ENCODE assay signal across 27 mouse cellular contexts in genomic region chr7:73201330-73201729, GRCm38 (mm10).
DNase-seq lines count a peak whose midpoint lies in the region; ATAC-seq lines count a peak whose summit lies in the region.
"Had no signal": no experiment of that assay in that cellular context is flagged by ENCODE, and none has a peak within 500 bp of the region (broad histone marks: within the 10 kb centered on the region; RNA-seq: fewer than 3 reads in every experiment).

No protein-coding gene starts in this region.

- no peak overlapping the region for H3K4me3 ChIP-seq in forebrain, embryonic 13.5 days
- no peak overlapping the region for H3K4me3 ChIP-seq in forebrain, embryonic 11.5 days (ENCODE audit: low read depth, low read length)
- no peak overlapping the region for H3K4me3 ChIP-seq in forebrain, embryonic 16.5 days (replicated peaks; ENCODE audit: low read length)
- H3K4me3 ChIP-seq: embryonic facial prominence, embryonic 12.5 days; hindbrain, embryonic 12.5 days; limb, embryonic 13.5 days; lung, embryonic 15.5 days; midbrain, embryonic 12.5 days had no signal

- no peak for DNase-seq in forebrain, embryonic 11.5 days (ENCODE audit: low spot score)
- DNase-seq in layer of hippocampus, postnatal 14 days (ENCODE audit: low spot score in 2 of 2) = peak; percentile 29 to 56
- no peak for DNase-seq in layer of hippocampus, adult 11-12 months (ENCODE audit: low spot score)
- DNase-seq in brain, adult 2 months (ENCODE audit: low read depth, low spot score) = peak; percentile 42
- DNase-seq in kidney, adult 8-10 months = no peak
- DNase-seq: adrenal gland, adult 8-10 months; cerebellum, adult 11-12 months; cerebellum, adult 9-11 months; embryo, embryonic 11 days; gastrocnemius, postnatal 14 days; heart, adult 18-20 months; heart, postnatal 36 days; kidney, adult 11 months; kidney, postnatal 36 days; right cerebral cortex, adult 18-20 months; thymus, adult 2 months; thymus, postnatal 4 days had no signal

- no peaks in the 10 kb centered on the region for H3K27me3 ChIP-seq in forebrain, embryonic 13.5 days
- no peaks in the 10 kb centered on the region for H3K27me3 ChIP-seq in forebrain, embryonic 11.5 days (ENCODE audit: control insufficient read depth, insufficient read depth, low read length)
- H3K27me3 ChIP-seq in forebrain, embryonic 16.5 days (replicated peaks; ENCODE audit: control insufficient read depth, insufficient read depth, low read length) = no peaks in the 10 kb centered on the region
- H3K27me3 ChIP-seq: embryonic facial prominence, embryonic 12.5 days; hindbrain, embryonic 12.5 days; limb, embryonic 13.5 days; lung, embryonic 15.5 days; midbrain, embryonic 12.5 days had no signal

- H3K4me2 ChIP-seq in forebrain, embryonic 13.5 days = peak overlapping the region; percentile 12; the same call in 1 of the 2 replicates
- H3K4me2 ChIP-seq in forebrain, embryonic 11.5 days (ENCODE audit: low read depth, low read length, severe bottlenecking) = no peak overlapping the region
- H3K4me2 ChIP-seq in forebrain, embryonic 16.5 days (ENCODE audit: low read length) = peak overlapping the region; percentile 45
- H3K4me2 ChIP-seq: embryonic facial prominence, embryonic 12.5 days; heart, embryonic 11.5 days; hindbrain, embryonic 12.5 days; limb, embryonic 13.5 days; liver, embryonic 11.5 days; lung, embryonic 15.5 days; midbrain, embryonic 12.5 days had no signal

- 0 out of 2 replicates have a peak, but pooled peaks cover 4% of the 10 kb centered on the region for H3K36me3 ChIP-seq in forebrain, embryonic 13.5 days (ENCODE audit: poor library complexity, severe bottlenecking)
- no peaks in the 10 kb centered on the region; the same call in 1 of the 2 replicates for H3K36me3 ChIP-seq in forebrain, embryonic 11.5 days (ENCODE audit: control insufficient read depth, insufficient read depth, low read length)
- H3K36me3 ChIP-seq in forebrain, embryonic 16.5 days (ENCODE audit: control insufficient read depth, insufficient read depth) = no peaks in the 10 kb centered on the region
- H3K36me3 ChIP-seq: embryonic facial prominence, embryonic 12.5 days; G1E; hindbrain, embryonic 12.5 days; limb, embryonic 13.5 days; lung, embryonic 15.5 days had no signal

- WGBS in forebrain, embryonic 13.5 days = 20% methylated on average over 6 of the region's 6 CpGs
- 48% methylated on average over 6 of the region's 6 CpGs for WGBS in forebrain, embryonic 11.5 days
- WGBS in forebrain, embryonic 16.5 days = 7% methylated on average over 6 of the region's 6 CpGs

- H3K9ac ChIP-seq in forebrain, embryonic 13.5 days = no peak overlapping the region
- no peak overlapping the region for H3K9ac ChIP-seq in forebrain, embryonic 11.5 days (ENCODE audit: low read length)
- H3K9ac ChIP-seq in forebrain, embryonic 16.5 days (replicated peaks; ENCODE audit: low read depth, low read length) = no peak overlapping the region
- H3K9ac ChIP-seq: embryonic facial prominence, embryonic 12.5 days; hindbrain, embryonic 12.5 days; limb, embryonic 13.5 days; lung, embryonic 15.5 days; midbrain, embryonic 12.5 days had no signal

- H3K4me1 ChIP-seq in forebrain, embryonic 13.5 days = peaks cover 46% of the 10 kb centered on the region
- peaks cover 4% of the 10 kb centered on the region; the same call in 1 of the 2 replicates for H3K4me1 ChIP-seq in forebrain, embryonic 11.5 days (replicated peaks; ENCODE audit: control insufficient read depth, insufficient read depth, low read length)
- H3K4me1 ChIP-seq in forebrain, embryonic 16.5 days (replicated peaks; ENCODE audit: control insufficient read depth, insufficient read depth, low read length) = peaks cover 23% of the 10 kb centered on the region

- ATAC-seq in forebrain, embryonic 13.5 days = peak; percentile 50; the same call in 1 of the 2 replicates
- ATAC-seq in forebrain, embryonic 11.5 days (replicated peaks; ENCODE audit: low FRiP score) = no peak
- peak; percentile 36 for ATAC-seq in forebrain, embryonic 16.5 days

- H3K9me3 ChIP-seq in forebrain, embryonic 13.5 days (replicated peaks) = peaks cover 11% of the 10 kb centered on the region
- peaks cover 6% of the 10 kb centered on the region; the same call in 1 of the 2 replicates for H3K9me3 ChIP-seq in forebrain, embryonic 11.5 days (ENCODE audit: control insufficient read depth, low read length)
- H3K9me3 ChIP-seq in forebrain, embryonic 16.5 days (ENCODE audit: control insufficient read depth, low read length) = no peaks in the 10 kb centered on the region
- H3K9me3 ChIP-seq: lung, embryonic 15.5 days had no signal

- peak overlapping the region; percentile 63 for H3K27ac ChIP-seq in forebrain, embryonic 13.5 days
- H3K27ac ChIP-seq in forebrain, embryonic 11.5 days (ENCODE audit: low read depth, low read length) = no peak overlapping the region
- H3K27ac ChIP-seq in forebrain, embryonic 16.5 days (ENCODE audit: low read length) = peak overlapping the region; percentile 81
- H3K27ac ChIP-seq: embryonic facial prominence, embryonic 12.5 days; hindbrain, embryonic 12.5 days; limb, embryonic 13.5 days; lung, embryonic 15.5 days; midbrain, embryonic 12.5 days had no signal

Comparison
In these comparisons a context has a peak if more than half of its experiments do, and no peak if none do; other contexts are left out.
1. DNase-seq: peak in layer of hippocampus, postnatal 14 days (2 of 2) and brain, adult 2 months (single experiment); none in forebrain, embryonic 11.5 days (single experiment), layer of hippocampus, adult 11-12 months (single experiment) and kidney, adult 8-10 months (0 of 2).